Mouse (Mus musculus): Measurements from ENCODE around the gene Mall.

The Mall gene

DNA sequence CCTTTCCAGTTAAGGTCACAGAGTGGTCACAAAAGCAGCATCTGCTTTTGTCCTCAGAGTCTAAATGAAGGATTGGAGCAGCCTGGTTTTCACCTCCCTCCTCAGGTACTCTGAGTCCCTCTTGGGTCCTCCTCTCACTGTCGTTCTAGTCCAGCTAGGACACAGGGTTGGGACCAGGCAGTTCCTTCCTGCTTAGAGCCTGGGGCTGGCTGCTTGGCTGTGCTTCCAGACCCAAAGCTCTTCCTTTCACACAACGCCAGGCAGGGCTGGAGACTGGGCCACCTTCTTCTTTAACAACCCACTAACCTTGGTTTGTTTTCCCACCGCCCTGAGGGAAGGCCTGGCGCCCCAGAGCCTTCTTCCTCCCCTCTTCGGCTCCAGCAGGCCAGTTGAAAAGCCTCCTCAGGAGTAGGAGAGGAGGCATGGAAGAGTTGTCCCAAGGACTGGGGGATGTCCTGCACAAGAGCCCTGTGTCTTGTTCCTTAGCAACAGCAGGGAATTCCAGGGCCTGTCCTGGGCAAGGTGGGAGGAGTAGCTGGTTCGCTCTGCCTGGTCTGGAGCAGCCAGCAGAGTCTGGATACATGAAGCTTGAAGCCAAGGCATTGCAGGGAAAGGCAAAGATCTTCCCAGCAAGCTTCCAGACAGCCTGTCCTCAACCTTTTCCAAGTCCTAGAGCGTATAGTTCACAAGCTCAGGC, 717 bp upstream of the Mall start:
- DNase-seq (ENCODE audit: low spot score in 2 of 2) = no peak

DNA sequence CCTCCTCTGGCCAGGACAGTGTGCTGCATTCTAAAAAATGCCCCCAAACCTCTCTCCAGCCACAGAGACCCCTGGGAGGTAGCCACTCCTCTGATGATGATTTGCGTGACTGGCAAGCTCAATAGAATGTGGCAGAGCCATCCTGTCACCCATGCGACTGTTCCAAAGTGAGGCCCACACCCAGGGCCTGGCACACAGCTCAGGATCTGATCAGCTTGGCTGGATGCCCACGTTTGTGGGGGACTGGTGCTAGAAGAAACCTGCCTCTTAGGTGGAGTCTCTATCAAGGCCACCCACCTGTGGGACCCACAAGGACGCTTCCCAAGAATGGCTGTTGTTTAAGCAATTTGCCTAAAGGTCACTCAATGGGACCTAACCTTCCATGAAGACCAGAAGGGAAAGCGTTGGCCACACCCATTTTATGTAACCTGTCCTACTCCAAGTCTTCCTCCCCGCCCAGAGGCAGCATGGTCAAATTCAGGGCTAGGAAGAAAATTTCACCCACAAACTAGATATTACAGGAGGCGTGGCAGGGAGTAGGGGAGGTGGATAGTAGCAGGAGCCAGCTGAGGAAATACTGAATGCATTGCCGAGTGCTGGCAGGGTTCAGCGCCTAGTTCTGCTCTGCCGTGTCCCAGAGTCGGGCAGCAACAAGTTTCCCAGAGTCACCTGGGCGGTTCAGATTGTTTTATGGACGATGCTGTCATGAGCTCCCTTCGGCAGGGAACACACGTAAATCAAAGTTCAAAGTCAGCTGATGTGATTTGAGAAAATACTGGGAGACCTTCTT, 876 bp downstream of the Mall start:
- DNase-seq (ENCODE audit: low spot score in 2 of 2) = no peak

DNA sequence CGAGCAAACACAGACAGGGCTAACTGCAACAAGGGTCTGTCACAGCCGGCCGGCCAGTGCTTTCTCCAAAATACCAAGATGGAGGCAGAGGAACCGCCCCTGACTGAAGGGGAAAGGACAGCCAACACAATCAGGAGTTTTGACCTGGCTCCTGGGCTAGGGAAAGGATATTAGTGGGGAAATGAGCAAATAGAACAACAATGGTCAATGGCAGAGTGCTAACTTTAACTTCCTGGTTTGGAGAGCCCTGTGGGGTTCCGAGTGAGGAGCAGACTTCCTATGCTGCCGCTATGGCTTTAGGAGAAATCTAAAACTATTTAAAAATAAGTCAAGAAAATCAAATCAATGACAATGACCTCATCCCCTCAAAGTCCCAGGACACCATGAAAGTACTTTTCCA, 1.6 kb downstream of the Mall start:
- DNase-seq (ENCODE audit: low spot score in 2 of 2) = no peak

DNA sequence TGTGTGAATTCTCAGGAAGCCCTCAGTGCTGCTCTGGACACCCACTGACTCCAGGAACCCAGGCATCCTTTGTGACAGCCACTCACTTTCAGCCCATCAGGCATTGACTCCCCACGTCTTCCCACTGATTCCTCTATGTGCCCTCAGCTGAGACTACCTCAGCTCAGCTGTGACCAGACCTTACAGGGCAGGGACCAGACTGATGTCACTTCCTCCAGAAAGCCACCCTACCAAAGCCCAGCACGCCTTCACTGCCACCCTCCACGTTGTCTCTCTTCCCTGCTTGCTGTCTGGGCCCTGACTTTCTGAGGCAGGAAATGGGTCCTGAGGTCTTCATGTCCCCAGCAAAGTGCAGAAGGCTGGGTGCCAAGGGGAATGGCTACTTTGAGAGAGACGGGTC, 6.5 kb downstream of the Mall start:
- DNase-seq (ENCODE audit: low spot score in 2 of 2) = no peak

DNA sequence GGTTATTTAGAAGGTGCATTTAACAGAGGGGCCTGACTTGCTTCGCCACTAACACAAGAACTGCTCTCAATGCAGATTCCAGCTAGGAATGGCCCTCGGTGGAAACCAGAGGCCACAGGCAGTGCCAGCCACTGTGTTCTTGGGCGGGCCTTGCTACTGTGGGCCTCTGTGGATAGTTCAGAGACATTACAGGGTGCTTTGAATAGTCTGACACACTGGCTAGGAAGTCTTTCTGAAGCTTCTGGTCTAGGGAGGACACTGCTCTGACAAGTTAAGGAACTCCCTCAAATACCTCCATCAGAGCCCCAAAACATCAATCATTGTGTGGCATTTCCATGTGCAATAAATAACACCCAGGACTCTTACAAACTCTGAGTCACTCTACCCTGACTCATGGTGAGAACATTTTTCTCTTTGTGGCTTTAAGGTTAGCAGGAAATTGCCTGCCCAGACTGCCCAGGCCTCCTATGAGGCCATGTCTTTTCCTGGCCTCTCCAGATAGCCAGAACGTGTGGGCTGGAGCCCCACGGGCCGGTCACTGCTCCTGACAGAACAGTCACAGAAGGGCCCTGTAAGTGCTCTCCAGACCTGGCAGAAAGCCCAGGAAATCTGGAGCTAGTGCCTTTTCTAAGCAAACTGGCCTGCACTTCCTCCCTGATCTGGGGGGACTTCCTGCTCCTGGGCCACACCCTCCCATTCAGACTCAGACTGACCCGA, 7.4 kb downstream of the Mall start:
- peak; percentile 85 to 86 for DNase-seq (ENCODE audit: low spot score in 2 of 2)

DNA sequence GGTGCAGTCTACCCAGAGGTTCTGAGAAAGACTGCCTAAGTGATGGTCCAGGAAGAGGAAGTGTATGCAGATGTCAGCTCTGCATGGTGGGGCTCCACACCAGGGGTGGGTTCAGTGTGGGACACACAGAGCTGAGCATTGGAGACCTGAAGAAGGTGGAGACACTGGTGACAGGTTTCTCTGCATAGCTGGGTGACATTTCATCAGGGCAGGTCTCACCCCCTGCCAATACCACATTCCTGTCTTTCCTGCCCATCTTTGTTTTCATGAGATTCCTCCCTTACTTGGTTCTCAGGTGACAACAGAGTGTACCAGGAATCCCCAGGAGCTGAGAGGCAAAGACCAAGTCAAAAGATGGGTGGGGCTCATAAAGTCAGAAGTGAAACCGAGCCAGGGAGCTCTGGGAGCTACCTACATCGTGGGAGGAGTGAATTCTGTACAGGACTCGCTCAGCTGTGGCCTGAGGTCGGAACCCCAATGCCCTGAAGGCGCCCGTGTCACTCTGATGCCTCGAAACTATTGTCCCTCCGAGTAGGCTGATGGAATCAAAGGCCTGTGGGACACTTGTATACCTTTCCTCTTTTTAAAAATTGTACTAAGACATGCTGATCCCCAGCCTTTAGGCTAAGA, 10.8 kb downstream of the Mall start:
- no peak for DNase-seq (ENCODE audit: low spot score in 2 of 2)

DNA sequence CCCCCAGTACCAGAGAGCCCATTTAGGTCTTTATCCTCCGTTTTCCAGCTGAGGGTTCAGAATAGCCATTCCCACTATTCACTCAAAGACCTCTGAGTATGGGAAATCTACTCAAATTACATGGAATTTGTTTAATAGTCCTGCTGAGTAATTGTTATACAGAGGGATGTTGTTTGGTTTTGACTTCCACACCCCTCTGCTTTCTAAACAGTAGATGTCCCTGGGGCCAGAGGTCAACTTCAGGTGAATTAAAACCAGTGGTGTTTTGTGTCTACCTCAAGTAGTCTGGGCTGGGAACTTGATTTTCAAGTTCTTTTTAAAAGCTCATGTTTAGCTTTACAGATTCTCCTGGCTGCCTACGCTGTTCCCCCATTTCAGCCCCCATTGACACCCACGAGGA, 15.0 kb downstream of the Mall start:
- DNase-seq (ENCODE audit: low spot score in 2 of 2) = no peak

DNA sequence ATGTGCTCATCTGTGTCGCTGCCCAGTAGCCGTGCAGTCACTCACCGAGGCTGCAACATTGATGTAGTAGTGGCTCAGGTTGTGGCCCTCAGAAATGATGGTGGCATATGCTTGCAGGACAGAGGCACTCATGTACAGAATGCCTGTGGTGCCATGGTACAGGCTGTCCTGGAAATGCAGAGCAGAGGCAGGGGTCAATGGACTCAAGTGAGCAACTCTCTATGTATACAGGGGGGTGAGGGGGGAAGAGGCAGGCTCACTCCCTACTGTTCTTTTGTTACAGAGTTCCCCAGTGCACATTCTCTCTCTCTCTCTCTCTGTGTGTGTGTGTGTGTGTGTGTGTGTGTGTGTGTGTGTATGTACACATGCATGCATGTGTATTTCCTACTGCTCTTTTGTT, 20.9 kb downstream of the Mall start:
- DNase-seq (ENCODE audit: low spot score in 2 of 2) = no peak

DNA sequence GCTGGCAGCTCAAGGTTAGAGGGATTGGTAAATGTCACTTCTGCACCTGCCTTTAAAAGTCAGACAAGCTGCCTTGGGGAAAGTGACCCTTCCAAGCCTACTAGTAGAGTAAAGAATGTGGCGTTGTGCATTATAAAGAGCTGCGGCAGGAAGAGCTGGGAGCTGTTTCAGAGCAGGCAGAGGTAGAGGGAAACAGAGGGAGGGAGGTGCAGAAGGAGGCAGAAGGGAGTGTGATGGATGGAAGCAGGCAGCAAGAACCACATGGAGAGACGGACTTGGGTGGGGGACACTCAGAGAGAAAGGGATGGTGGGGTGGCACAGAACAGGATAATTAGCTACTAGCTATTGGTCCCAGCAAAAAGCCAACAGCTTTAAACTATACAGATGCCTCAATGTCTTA, 21.7 kb downstream of the Mall start:
- DNase-seq (ENCODE audit: low spot score in 2 of 2) = no peak

DNA sequence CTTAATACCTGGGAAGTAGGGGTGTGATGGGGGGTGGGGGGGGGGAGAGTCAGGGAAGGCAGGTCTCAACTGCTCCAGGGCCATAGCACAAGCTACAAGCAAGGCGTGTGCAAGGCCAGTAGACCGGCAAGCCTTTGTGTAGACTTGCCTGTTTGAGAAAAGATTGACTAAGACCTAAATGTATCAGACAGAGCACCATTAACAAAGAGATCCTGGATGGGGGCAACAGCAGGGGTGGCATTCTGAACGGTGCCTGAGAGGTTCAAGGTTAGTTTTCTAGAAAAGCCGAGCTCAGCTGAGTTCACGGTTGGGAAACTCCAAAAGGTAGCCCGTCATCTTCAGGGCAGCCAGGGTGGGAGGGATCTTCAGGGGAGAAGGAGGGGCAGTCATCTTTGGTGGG, 24.5 kb downstream of the Mall start:
- no peak for DNase-seq (ENCODE audit: low spot score in 2 of 2)

DNA sequence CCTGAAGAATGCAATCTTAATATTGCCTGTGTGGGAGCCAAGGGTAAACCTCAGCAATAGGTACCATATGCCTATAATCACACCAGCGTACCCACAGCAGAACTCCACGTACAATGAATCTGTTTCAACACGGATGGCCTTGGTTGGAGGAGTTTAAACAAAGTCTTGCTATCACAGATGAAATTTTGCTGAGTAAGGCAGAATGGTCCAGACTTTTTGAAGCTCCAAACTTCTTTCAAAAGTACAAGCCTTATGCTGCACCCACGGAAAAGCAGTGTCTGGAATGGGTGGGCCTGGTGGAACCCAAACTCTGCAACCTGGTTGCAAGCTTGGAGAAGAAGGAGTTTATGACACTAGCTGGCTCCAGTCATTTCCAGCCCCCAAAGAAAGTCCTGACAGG, 40.5 kb downstream of the Mall start:
- no peak for DNase-seq (ENCODE audit: low spot score in 2 of 2)

DNA sequence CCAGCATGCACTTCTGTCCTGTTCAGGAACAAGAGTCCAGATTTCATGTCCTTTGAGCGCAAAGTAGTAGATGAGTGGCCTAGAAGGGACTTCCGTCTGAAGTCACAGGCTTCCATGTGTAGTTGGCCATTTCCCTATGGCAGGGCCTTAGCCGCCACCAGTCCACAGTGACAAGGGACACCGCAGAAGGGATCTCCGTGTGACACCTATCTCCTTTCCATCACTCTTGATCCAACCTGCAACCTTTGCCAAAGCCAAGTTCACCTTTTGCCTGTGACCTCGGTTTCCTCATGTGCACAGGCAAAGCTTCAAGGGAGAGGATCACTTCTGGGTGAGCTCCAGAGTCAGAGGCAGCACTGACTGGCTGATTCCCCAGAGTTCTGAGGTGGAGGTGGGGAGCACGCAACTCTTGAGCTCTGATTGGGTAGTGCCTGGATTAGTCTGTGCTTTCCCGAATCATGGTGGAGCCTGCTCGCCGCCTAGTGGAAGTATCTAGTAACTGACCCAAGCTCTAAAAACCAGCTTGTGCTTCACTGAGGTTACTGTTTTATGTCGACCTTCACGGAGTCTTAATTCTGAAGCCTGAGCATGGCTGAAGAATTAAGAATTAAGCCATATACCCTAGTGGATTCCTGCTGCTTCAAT, 45.9 kb downstream of the Mall start:
- peak; percentile 80 for DNase-seq (ENCODE audit: low spot score in 2 of 2)

DNA sequence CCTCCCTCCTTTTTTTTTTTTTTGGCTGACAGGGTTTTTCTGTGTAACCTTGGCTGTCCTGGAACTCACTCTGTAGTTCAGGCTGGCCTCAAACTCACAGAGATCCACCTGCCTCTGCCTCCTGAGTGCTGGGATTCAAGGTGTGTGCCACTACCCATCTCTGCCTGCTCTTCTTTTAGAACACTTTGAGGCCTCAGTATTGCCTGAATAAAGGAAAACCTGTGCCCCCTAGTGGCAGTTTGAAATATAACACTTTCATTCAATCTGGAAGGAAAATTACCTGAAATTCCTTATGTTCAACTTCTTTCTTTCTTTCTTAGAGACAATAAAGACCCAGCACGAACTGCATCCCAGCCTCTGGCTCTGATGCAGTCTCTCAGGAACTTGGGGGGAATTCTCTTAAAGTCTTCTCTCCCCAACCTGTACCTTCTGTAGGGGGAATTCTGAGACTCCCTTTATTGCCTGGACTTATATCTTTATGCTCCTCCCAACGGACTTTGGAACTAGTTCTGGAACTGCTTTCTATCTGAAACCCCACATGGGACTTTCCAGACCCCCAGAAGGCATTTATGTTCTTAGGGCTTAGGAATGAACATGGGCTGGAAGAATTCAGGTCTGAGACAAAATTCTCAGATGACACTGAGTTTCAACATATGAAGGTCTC, 61.8 kb downstream of the Mall start:
- DNase-seq (ENCODE audit: low spot score in 2 of 2) = peak in 1 of 2 experiments; percentile 26

DNA sequence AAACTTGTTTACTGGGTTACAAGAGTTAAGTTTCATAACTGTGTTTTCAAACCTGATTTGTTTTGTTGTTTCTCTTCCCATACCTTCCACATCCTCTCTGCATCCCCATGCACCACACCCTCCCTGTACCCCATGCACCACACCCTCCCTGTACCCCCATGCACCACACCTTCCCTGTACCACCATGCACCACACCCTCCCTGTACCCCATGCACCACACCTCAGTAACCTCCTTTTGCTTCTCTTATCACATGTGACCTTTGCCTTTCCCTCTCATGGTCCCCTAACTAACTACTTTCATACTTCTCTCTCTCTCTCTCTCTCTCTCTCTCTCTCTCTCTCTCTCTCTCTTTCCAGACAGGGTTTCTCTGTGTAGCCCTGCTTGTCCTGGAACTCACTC, 62.7 kb downstream of the Mall start:
- DNase-seq (ENCODE audit: low spot score in 2 of 2) = no peak

DNA sequence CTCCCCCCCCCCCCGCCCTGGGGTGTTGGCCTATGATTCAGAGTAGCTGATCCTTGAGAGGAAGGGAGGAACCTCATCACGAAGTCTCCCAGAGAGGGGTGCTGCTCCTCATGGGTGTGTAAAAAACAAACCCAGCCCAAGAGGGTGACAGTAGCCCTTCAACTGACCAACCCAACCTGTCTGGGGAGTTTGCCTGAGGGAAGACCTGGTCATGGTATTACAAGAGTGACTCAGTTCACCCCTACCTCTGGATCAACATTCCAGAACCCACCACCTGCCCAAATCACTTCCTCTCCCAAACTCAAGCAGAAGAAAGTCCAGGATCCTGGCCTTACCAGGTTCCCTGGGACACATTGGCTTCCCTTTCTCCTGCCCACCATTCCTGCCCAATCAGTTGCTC, 67.0 kb downstream of the Mall start:
- DNase-seq (ENCODE audit: low spot score in 2 of 2) = no peak

DNA sequence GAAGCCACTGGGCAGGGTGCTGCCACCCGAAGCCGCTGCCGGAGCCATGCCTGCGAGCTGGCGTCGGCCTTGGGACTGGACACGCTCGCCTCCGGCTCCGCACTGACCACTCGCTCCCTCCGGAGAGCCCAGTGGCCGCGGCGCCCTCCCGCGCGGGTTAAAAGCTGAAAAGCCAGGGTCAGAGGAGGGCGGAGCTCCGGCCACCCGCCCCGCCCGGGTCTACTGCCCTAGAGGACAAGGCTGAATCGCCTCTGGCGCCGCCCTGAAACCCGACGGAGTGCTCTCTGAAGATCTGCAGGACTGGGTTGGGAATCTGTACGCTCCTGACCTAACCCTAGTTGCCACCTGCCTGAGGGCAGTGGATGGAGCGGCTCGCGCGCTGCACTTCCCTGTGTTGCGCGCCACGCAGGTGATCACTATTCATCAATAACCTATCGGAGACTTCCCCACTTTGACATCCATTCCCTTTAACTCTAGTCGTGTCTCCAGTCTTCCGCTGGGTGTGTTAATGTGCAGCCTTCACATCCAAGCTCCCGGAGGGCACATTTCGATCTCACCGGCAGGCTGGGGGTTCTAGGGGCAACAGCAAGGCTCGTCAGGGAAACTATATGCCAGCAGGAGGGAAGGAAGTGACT, 73.5 kb downstream of the Mall start, which contains the start of gene Mal:
TSS of gene Mal (minus strand) at position 610 of the 635 bp plus-strand sequence.
- peak in 1 of 2 experiments; percentile 26 for DNase-seq (ENCODE audit: low spot score in 2 of 2)

DNA sequence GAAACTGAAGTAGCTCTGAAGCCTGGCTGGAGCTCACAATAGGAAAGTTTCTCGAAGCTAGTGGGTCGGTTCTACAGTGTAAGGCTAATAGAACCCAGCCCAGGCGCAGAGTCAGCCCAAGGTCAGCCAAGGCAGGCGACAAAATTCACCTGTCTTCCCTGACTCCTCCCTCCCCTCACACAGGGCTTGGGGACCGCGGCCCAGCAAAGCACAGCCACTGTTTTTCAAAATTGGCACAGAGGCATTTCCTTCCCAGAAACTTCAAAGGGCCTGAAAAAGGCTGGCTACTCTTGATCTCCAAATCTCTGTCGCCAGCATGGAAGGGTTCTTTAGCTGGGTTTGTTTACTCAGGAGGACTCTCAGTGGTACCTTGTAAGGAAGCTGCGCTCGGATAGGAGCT, 74.3 kb downstream of the Mall start:
- DNase-seq (ENCODE audit: low spot score in 2 of 2) = no peak

DNA sequence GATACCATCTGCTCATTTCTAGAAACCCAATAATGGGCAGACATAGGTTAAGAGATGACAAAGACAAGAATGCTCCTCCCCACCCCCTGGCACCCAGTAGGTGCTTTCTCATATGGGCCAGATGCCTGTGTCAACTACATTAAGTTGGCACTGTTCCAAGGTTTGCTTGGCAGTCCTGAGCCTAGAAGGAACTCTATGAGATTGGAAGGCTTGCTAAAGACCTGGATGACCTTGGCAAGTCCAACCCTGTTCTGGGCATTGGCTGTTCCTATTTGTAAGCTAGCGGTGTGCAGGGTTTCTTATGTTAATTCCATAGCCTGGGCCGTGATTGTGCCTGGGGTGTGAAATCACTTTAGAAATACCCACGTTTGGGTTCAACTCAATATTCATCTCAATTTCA, 74.9 kb downstream of the Mall start:
- no peak for DNase-seq (ENCODE audit: low spot score in 2 of 2)

Data from right cerebral cortex, postnatal 10 days (tissue).